Mouse (Mus musculus): ENCODE data around the gene Tmem100. TPM values are rescaled to one million over a fixed set of nuclear protein-coding genes. Genes with fewer than 3 reads are reported as not detected.

The Tmem100 gene
- polyA plus RNA-seq, 1 experiment = 1.5 TPM

DNA sequence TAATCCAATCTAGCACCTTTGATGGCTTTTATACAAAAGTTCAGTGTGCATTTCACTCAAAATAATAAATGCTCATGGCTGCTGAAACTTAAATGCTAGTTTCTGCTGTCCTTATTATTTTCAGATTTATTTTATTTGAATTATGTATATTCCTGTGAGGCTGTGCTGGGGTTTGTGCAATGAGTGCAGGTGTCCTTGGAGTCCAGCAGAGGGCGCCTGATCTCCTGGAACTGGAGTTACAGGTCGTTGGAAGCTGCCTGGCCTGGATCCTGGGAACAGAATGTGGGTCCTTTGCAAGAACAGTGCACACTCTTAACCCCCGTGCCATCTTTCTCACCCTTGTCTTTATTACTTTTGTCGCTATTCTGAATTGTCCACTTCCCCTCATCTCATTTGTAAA lies 6.3 kb downstream of the Tmem100 start:
- Histone ChIP-seq H3K27ac (ENCODE audit: insufficient read depth, low read depth, low read length) (no peak overlapping the region), H3K36me3 (ENCODE audit: control insufficient read depth, insufficient read depth, low read length) (no peaks in the 10 kb centered on the region), H3K4me1 (ENCODE audit: control insufficient read depth, insufficient read depth, low read length) (no peaks in the 10 kb centered on the region), H3K4me3 (ENCODE audit: insufficient read depth, low read depth, low read length) (no peak overlapping the region), H3K27me3 (replicated peaks; ENCODE audit: control insufficient read depth, insufficient read depth, low read length) (peaks cover 2% of the 10 kb centered on the region; the same call in 1 of the 2 replicates)
- TF ChIP-seq CTCF (conservative IDR thresholded peaks at IDR 0.05; ENCODE audit: insufficient read depth, insufficient read length, low read depth, low read length) (peak; percentile 31; the same call in 1 of the 2 replicates), POLR2A (IDR thresholded peaks at IDR 0.05; ENCODE audit: low read depth, low read length) (no peak)
- DNase-seq = no peak
- 92% methylated on average over 4 of the region's 4 CpGs for WGBS

DNA sequence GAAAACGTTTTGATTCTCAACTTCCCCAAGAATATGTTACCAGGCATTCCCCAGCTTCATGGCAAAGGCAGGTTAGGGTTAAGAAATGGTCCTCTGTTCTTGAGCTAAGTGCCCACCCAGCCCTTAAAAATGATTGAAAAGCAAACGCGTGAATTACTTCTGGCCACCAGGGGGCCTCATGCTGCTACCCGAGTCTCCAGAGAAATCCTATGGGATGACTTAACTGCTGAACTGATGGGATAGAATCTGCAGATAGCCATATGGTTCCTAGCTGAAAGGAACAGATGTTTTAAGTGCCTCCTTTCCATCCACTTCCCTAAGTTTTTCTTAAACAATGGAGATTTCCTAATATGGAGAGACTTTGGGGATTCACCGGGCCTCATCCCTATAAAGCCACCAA lies 7.9 kb downstream of the Tmem100 start:
- Histone ChIP-seq H3K27me3 (replicated peaks; ENCODE audit: control insufficient read depth, insufficient read depth, low read length) (peaks cover 2% of the 10 kb centered on the region; the same call in 1 of the 2 replicates), H3K36me3 (ENCODE audit: control insufficient read depth, insufficient read depth, low read length) (no peaks in the 10 kb centered on the region), H3K4me3 (ENCODE audit: insufficient read depth, low read depth, low read length) (no peak overlapping the region), H3K27ac (ENCODE audit: insufficient read depth, low read depth, low read length) (no peak overlapping the region), H3K4me1 (ENCODE audit: control insufficient read depth, insufficient read depth, low read length) (no peaks in the 10 kb centered on the region)
- 26% methylated on average over 5 of the region's 5 CpGs for WGBS
- no peak for TF ChIP-seq POLR2A (IDR thresholded peaks at IDR 0.05; ENCODE audit: low read depth, low read length)
- peak; percentile 61 for TF ChIP-seq CTCF (conservative IDR thresholded peaks at IDR 0.05; ENCODE audit: insufficient read depth, insufficient read length, low read depth, low read length)
- DNase-seq = peak; percentile 38

DNA sequence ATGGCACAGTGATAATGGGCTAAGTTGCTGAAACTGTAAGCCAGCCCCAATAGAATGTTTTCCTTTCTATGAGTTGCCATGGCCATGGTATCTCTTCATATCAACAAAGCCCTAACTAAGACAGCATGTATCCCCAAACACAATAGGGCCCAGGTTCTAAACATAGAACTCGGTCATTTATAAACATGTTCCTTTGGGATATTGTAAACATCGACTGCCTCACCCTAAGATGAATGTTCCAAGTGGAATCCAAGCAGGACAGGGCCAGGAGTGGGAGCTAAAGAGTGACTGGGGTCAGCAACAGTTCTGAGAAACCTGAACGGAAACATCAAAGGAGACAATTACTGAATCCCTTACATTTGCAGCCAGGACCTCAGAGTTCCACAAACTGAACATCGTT lies 14.3 kb downstream of the Tmem100 start:
- Histone ChIP-seq H3K4me1 (ENCODE audit: control insufficient read depth, insufficient read depth, low read length) (no peaks in the 10 kb centered on the region), H3K36me3 (ENCODE audit: control insufficient read depth, insufficient read depth, low read length) (no peaks in the 10 kb centered on the region), H3K4me3 (ENCODE audit: insufficient read depth, low read depth, low read length) (no peak overlapping the region), H3K27me3 (replicated peaks; ENCODE audit: control insufficient read depth, insufficient read depth, low read length) (no peaks in the 10 kb centered on the region), H3K27ac (ENCODE audit: insufficient read depth, low read depth, low read length) (no peak overlapping the region)
- TF ChIP-seq CTCF (conservative IDR thresholded peaks at IDR 0.05; ENCODE audit: insufficient read depth, insufficient read length, low read depth, low read length) = no peak
- TF ChIP-seq POLR2A (IDR thresholded peaks at IDR 0.05; ENCODE audit: low read depth, low read length) = no peak
- 68% methylated on average over 4 of the region's 4 CpGs for WGBS
- DNase-seq = no peak

DNA sequence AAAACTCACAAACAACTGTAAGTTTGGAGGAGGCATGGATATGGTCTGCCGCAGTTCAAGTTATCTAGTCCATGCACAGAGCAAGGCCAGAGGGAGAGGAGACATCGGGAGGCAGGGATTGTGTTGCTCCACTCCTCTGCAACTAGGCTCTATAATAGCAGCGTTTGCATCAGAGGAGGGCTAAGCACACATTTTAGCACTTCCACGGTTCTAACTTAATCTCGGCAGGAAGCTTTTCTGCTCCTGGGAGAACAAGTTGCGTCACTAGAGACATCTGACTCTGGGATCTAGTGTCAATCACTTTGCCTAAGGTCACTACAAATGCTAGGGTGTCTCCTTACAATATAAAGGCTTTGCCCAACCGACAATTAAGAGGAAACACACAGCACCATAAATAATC lies 16.1 kb downstream of the Tmem100 start:
- WGBS = 31% methylated on average over 7 of the region's 7 CpGs
- DNase-seq = no peak

DNA sequence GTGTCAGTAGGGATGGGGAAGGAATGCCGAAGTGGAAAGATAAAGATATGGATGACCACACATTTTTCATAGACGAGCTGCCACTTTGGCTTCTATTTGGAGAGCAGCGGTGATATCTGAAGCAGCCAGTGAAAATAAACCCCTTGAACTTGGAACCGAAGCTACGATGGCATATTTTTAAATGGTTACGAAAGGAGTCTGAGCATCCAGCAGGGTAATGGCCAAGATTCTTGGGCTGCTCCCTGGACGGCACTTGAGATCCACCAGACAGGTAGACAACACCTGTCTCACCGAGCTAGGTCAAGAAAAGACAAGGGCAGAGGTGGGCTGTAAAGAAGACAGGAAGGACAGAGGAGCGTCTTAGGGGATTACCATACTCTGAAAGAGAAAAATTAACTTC lies 17.1 kb downstream of the Tmem100 start:
- DNase-seq = no peak
- 55% methylated on average over 9 of the region's 9 CpGs for WGBS
- TF ChIP-seq POLR2A (IDR thresholded peaks at IDR 0.05; ENCODE audit: low read depth, low read length) (no peak), CTCF (conservative IDR thresholded peaks at IDR 0.05; ENCODE audit: insufficient read depth, insufficient read length, low read depth, low read length) (no peak)
- Histone ChIP-seq H3K27ac (ENCODE audit: insufficient read depth, low read depth, low read length) (no peak overlapping the region), H3K4me1 (ENCODE audit: control insufficient read depth, insufficient read depth, low read length) (no peaks in the 10 kb centered on the region), H3K36me3 (ENCODE audit: control insufficient read depth, insufficient read depth, low read length) (no peaks in the 10 kb centered on the region), H3K27me3 (replicated peaks; ENCODE audit: control insufficient read depth, insufficient read depth, low read length) (no peaks in the 10 kb centered on the region), H3K4me3 (ENCODE audit: insufficient read depth, low read depth, low read length) (no peak overlapping the region)

More for the DNA sequence above, 16.1 kb downstream of the Tmem100 start:
- H3K27ac ChIP-seq (ENCODE audit: insufficient read depth, low read depth, low read length) = no peak overlapping the region
- H3K4me1 ChIP-seq (ENCODE audit: control insufficient read depth, insufficient read depth, low read length) = no peaks in the 10 kb centered on the region
- no peak overlapping the region for H3K4me3 ChIP-seq (ENCODE audit: insufficient read depth, low read depth, low read length)
- no peaks in the 10 kb centered on the region for H3K27me3 ChIP-seq (replicated peaks; ENCODE audit: control insufficient read depth, insufficient read depth, low read length)
- no peak for TF ChIP-seq CTCF (conservative IDR thresholded peaks at IDR 0.05; ENCODE audit: insufficient read depth, insufficient read length, low read depth, low read length)
- no peak for TF ChIP-seq POLR2A (IDR thresholded peaks at IDR 0.05; ENCODE audit: low read depth, low read length)
- H3K36me3 ChIP-seq (ENCODE audit: control insufficient read depth, insufficient read depth, low read length) = no peaks in the 10 kb centered on the region

DNA sequence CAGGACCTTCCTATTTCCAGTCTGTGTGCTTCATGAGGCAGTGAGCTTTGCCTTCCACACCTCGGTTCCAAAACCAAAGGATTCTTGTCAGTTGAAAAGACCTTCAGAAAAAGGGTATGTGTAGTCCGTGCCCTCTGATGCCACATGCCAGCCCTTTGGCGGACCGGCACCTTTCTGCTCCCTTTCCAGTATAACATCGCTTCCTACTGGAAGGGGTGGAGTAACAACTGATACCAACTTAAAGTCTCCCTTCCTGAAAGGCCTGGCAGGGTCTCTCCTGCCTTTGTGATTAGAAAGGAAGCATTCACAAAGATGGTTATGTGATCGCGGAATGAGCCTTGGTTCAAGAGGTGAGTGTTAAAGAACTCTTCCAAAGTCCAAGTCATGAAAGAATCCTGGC lies 19.9 kb downstream of the Tmem100 start:
- no peak for DNase-seq
- no peak for TF ChIP-seq CTCF (conservative IDR thresholded peaks at IDR 0.05; ENCODE audit: insufficient read depth, insufficient read length, low read depth, low read length)
- TF ChIP-seq POLR2A (IDR thresholded peaks at IDR 0.05; ENCODE audit: low read depth, low read length) = no peak
- no peaks in the 10 kb centered on the region for H3K4me1 ChIP-seq (ENCODE audit: control insufficient read depth, insufficient read depth, low read length)
- no peak overlapping the region for H3K27ac ChIP-seq (ENCODE audit: insufficient read depth, low read depth, low read length)
- H3K27me3 ChIP-seq (replicated peaks; ENCODE audit: control insufficient read depth, insufficient read depth, low read length) = no peaks in the 10 kb centered on the region
- no peaks in the 10 kb centered on the region for H3K36me3 ChIP-seq (ENCODE audit: control insufficient read depth, insufficient read depth, low read length)
- WGBS = 74% methylated on average over 7 of the region's 7 CpGs
- H3K4me3 ChIP-seq (ENCODE audit: insufficient read depth, low read depth, low read length) = no peak overlapping the region

DNA sequence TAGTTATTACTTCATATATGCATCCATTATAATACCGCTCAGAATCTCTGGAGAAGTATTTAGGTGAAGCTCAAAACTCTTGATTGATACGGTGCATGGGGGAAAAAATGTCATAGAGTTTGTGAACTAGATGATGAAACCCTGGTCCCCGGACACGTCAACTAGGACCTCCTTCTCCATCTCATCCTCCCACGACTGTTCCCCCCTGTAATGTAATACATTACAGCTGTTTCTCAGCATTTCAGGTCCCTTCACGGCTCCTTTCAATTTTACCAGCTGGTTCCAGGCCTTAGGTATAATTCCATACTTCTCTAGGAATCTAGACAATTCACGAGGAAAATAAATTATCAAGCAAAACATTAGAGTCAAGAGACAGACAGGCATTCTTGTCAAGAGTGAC lies 22.6 kb downstream of the Tmem100 start:
- Histone ChIP-seq H3K36me3 (ENCODE audit: control insufficient read depth, insufficient read depth, low read length) (no peaks in the 10 kb centered on the region), H3K4me1 (ENCODE audit: control insufficient read depth, insufficient read depth, low read length) (no peaks in the 10 kb centered on the region), H3K27me3 (replicated peaks; ENCODE audit: control insufficient read depth, insufficient read depth, low read length) (no peaks in the 10 kb centered on the region), H3K27ac (ENCODE audit: insufficient read depth, low read depth, low read length) (no peak overlapping the region), H3K4me3 (ENCODE audit: insufficient read depth, low read depth, low read length) (no peak overlapping the region)
- TF ChIP-seq CTCF (conservative IDR thresholded peaks at IDR 0.05; ENCODE audit: insufficient read depth, insufficient read length, low read depth, low read length) = no peak
- TF ChIP-seq POLR2A (IDR thresholded peaks at IDR 0.05; ENCODE audit: low read depth, low read length) = no peak
- no peak for DNase-seq
- 63% methylated on average over 7 of the region's 7 CpGs for WGBS
